Mouse (Mus musculus) adrenal gland, postnatal 25 days (tissue): Measurements from ENCODE around the gene Il10. TPM values are rescaled to one million over a fixed set of nuclear protein-coding genes. Genes with fewer than 3 reads are reported as not detected.

Source experiments
- DNase-seq: peaks from one replicate; pipeline ENCODE4 v3.0.0; 2021; ENCODE audit warnings: mixed read lengths
- total RNA-seq: library from RNA; stranded (reverse); gene quantifications from 2 replicates; pipeline ENCODE4 v1.2.3, GENCODE M21; 2021

The Il10 gene
- total RNA-seq, 1 experiment from 2014 or later = not detected

DNA sequence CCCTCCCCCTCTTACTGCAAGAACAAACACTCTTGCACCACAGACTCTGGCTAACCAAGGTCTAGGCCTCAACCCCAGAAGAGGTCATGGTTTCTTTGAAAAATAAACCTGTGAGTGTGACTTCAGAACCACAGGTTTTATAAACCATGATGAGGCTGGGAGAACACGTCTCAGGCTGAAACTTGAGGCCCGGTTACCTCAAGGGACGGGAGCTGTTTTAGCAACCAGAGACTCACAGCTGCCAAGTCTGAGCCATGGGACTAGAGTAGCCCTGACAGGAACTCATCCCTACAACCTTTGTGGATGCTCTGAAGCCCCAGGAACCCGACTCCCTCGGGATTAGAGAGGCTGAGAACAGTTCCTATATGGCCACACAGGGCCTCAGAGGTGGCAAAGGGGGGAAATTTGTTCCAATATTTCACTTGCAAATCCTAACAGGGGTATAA, 29.7 kb downstream of the Il10 start:
- no peak for DNase-seq

DNA sequence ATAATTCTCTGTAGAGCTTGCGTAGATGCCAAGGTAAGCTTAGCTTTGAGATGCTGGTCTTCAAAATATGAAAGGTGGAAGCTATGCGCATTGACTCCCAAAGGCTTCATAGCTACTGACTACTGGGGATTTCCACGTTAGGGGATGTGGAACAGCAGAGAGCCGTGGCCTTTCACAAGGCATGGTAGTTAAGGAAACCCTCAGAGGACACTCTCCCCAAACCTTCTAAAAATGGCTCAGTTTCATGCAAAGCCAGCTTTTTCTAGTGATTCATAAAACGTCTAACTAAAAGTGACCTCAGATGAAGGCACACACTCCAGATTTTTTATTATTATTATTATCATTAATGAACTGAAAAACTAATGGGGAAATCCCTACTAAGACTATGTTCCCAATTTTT, 30.4 kb downstream of the Il10 start:
- DNase-seq = no peak

DNA sequence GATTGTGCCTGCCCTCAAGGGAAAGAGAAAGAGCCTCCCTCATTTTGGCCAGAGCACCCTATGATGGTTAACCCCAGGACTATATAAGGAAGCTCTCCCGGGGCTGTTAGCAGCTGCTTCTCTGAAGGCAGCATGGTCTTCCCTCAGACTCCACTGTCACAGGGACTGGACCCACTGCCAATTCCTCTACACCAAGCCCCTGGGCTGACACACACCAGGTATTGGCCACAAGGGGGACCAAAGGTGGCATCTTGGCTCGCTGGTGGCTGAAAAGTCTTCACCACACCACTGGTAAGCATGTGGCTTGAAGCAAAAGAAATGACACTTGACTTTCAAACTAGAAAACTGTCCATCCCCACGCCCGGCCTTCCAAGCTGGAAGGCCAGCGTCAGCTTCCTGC, 31.0 kb downstream of the Il10 start:
- no peak for DNase-seq

DNA sequence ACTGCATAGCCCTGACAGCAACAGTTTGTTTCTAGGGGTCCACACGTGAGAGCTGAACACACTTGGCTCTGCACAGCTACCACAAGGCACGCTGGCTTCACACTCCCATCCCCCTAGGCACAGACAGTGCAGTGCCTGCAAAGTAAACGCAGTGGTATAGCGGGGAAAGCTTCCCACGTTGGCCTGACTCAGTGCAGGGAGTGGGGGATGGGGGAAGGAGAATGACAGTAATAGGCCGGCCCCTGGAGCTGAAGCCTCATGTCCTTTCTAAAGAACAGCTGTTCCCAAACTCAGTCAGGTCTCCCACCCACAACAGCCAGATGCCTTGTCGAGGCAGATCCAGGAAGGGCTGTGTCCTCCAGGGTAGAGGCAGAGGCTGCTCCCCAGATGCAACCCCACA, 31.4 kb downstream of the Il10 start:
- no peak for DNase-seq

DNA sequence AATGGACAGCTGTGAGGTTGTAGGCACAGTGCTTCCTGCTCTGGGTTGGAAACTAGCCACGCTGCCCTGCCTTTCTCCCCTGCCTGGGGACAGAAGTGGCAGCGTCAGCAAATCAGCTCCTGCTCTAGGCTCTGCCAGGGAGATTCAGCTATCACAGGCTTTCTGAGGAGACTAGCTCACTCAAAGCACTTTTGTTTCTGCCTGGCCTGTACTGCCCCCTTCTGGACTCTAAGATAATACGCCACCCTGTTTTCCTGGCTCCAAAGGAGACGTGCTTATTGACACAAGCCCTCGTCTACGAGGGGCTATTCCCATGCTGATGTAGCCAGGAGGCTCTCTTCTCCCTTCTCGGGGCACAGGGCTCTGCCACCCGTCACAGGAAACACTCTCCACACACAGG, 33.6 kb downstream of the Il10 start:
- peak; percentile 40 for DNase-seq

DNA sequence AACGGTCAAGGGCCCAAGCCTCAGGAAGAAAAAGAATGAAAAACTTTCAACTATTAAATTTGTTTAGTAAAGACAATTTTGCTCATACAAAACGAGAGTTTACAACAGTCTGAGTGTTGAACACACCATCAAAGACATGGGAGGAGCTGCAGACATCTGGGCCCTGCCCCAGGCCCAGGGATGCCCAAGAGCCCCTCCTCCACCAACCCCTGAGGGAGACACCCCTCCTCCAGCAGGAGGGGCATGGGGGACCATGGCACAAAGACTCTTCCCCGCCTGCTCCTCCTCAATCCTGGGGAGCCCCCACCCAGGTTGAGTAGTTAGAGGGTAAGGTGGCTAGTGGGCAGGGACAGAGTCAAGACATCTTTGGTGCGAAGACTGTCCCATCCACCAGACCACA, 34.0 kb downstream of the Il10 start:
- DNase-seq = no peak

DNA sequence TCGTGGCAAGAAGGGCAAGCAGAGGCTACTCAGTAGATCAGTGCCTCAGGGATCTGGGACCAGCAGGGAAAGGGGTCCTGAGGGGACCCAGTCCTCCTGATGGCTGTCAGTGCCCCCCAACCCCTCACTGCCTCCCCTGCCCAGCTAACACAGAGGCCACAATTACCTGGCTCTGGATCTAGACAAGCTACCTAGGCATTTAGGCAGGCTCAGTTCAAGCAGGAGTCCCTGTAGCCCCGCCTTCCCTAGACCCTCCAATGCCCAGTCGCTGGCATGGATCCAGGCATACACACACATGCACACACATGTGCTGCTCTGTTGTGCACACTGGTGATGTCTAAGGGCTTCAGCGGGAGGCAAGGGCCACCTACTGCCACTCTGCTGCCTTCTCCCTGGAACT, 34.6 kb downstream of the Il10 start:
- no peak for DNase-seq

DNA sequence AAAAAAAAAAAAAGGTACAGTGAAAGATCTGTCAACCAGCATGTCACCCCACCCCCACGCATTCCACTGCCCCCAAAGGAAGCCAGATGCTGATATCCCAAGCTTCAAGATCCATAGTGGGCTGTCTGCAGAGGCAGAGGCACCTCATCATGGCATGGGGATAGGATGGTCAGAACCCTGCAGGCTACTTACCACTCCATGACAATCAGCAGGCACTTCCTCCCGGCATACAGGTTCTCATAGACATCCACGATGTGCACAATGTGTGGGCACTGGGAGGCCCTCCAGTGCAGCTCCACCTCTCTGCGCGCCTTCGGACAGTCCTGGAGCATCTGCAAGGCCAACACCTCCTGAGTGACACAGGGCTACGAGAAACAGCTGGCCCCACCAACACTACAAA, 38.8 kb downstream of the Il10 start:
- no peak for DNase-seq

DNA sequence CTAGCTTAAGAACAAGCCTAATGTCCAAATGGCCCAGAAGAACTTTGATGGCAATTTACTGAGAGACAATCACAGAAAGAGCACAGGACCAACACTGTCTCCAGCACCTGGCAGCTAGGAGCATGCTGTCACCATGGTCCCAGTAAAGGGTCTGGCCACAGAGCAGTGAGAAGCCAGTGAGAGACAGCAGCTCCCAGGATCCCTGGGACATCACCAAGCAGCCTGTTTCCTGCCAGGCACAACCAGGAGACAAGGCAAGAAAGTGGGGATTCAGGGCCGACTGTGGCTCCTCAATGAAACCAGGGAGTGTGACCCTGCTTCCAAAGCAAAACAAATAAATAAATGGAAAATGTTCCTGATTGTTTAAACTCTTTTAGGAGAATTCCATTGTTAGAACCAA, 39.8 kb downstream of the Il10 start:
- no peak for DNase-seq

DNA sequence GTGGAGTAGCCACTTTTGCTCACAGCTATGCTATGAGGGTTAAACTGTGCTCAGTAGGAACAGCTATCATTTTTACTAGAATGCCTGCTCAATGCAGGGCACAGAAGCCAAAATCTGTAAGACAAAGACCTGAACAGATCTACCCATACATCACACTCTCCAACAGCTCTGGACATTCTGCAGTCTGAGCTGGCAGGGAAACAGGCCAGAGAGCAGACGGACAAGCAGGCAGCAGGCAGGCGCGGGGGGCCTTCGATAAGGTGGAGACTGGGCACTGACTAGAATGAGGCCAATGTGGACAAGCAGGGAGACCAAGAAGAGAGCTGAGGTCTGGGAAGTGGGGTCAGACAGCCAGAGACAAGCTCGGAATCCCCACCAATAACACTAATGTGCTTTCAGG, 40.2 kb downstream of the Il10 start:
- DNase-seq = no peak

DNA sequence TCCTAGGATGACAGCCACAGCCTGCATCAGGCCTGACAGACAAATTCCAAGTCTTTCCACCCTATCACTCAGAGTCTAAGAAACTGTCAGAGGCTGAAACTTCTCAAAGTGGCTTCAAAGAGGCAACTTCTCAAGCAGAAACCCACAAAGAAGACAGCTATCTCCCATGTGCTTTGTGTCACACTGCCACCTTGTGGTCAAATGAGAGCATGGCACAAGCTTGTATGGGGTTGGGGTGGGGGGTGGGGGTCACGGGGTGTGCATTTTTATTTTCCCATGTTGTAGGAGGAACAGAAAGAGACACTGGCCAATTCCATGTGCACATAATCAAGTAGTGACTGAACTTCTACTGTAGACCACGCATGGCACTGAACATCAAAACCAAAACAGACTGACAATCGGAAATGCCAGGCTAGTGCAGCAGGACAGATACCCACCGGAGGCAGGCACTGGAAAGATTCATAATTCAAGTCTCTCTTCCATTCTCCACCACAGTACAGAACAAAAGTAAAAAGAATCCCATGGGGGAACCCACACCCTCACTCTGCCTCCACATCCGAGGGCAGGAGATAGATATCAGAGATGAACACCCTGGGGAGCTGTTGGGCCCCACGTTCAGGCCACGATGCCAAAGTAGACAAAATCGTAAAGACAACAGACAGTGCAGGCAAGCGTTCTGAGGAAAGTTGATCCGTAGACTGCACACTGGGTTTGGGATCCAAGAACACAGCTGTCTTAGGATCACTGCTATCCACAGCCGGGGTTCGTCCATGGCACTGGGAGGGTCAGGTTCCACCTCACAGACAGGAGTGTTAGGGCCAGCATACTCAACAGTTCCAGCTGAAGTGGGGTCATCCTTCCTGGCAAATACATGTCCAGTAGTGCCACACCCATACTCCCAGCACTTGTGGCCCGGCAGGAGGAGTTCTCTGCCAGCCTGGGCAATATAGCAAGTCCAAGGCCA, 40.9 kb downstream of the Il10 start:
- no peak for DNase-seq

DNA sequence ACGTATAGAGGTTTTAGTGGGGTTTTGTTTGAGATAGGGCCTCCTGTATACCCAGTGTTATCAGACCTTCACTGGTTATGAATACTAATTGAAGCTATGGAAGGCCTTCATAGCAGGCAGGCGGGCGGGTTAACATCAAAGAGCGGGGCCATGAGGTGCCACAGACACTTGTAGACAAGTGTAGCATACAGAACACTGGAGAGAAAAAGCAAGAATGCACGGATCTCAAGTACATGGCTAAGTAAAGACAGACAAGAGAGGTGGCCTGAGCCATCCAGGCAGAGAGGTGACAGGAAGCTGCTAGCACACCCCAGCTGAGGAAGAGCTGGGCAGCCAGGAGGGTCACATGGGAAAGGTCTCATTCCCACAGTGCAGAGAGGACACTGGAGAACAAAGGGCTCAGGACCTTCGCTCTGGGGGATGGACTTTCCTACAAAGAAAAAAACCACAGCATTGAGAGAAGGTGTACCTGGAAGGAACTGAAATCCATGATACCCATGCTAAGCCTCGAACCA, 42.2 kb downstream of the Il10 start:
- DNase-seq = no peak

DNA sequence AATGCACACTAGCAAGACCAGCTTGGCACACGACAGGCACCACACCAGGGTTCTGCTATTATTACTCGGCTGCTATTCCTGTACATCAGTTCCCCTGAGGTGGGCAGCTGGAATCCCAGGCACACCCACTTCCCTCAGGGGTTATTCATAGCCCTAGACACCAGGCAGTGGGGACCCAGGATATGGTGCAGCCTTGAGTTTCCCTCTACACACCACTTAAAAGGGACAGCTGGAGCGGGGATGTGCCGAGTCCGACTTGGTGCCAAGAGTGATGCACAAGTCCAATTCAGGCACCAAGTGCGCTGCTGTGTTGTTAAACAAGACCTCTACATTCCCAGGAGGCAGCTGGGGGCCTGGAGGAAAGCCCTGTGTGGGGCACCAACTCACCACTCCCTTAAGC, 43.2 kb downstream of the Il10 start:
- DNase-seq = no peak

DNA sequence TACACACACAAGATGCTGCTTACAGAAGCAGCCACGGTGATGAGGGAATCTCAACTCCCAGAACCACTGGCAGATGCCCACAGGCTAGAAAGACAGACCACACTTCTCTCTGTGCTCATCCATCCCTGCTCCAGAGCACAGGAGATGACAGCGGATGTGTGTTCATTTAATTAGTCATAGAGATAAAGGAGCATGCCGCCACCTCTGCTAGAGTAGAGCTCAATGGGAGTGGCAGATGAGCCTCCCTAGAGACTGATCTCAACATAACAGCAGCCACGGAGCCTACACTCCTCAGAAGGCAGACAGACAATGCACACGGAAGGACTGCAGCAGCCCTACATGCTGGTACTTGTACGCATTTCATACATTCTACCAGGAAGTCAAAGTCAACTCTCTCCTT, 44.6 kb downstream of the Il10 start:
- DNase-seq = no peak

DNA sequence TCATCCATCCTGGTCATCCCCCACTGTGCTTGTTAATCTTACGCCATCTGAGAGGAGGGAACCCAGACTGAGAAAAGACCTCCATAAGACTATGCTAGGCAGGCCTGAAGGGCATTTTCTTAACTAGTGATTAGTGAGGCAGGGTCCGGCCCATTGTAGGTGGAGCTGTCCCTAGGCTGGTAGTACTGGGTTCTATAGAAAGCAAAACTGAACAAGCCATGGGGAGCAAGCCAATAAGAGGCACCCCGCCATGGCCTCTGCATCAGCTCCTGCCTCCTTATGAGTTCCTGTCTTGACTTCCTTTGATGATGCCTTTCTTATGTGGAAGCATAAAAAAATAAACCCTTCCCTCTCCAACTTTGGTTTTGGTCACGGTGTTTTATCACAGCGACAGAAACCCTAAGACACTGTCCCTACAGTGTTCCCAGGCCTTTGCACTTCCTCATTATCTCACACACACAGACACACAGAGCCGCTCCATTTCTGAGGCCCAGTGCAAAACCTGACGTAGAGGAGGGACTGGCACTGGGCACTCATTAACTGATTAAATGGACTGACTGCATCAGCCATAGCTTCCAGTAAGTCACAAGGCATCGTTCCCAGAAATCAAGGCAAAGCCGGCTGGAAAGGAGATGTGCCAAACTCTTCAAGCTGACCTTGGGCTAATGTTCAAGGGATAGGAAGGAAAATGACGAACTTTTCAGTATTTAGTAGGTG, 48.5 kb downstream of the Il10 start:
- no peak for DNase-seq

DNA sequence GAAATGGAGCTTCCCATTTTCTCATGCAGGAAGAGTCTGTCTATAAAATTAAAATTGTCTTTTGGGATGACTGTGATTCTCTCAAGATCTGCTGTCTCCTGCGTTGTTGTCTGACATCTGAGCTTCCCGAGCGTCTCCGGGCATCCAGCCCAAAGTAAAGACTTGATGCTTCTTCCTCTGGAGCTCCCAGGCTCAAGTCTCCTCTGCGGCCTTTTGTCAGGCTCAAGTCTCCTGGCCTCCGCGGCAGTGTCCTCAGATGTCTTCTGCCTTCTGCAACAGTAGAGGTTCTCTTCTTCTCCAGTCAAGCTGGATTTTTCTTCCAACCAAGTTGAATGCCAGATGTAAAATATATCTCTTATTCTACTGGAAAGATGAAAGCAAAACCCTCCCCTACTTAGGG, 49.4 kb downstream of the Il10 start:
- no peak for DNase-seq

DNA sequence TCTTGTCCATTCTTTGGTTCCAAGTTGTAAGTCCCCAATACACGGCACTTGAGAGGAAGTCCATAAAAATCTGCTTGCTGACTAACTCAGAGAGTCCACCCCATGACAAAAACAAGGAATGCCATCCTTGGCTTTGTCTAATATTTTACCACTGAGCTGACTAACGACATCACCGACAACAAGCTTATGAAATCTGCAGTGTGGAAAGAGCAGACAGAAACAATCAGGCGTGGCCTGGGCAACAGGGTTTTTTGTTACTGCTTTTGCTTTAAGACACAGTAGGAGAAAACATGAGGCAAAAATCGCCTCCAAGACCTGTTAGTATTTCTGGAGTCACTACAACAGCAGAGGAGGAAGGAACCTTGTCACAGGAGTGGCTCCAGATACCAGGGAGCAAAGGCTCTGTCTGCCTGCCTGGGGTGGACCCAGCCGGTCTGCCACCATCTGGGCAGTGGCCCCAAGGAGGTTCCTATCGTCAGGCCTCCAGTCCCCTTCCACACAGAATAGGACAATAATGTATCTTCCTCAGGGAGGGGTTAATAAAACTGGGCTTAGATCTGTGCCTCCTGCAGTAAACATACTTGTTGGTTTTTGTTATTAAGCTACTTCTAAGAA, 52.8 kb downstream of the Il10 start:
- DNase-seq = no peak

DNA sequence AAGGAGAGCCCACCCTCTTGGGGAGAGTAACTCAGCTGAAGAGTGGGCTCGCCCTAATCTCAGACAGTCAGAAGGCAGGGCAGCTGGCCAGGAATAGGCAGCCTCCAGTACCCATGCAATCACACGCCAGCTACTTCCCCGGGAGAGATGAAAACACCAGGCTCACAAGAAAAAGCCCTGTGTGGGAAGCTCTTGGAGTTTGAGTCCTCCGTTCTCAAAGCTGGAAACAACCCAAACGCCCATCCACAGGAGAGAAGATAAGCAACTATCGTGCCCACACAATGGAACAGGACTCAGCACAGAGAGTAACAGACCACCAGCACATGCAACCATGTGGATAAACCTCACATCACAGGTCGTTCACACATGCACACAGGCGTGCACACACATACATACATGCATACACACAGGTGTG, 54.9 kb downstream of the Il10 start:
- DNase-seq = peak; percentile 53
